Mouse (Mus musculus) heart, embryonic 14.5 days (tissue): Measurements from ENCODE around the gene Prnd. TPM values are rescaled to one million over a fixed set of nuclear protein-coding genes. Genes with fewer than 3 reads are reported as not detected.

Experiments used
- ATAC-seq: fragments of 200-750 bp; cut with Nextera tagmentation; 2 replicates; pipeline ENCODE4 v1.8.0; 2017; ENCODE audit warnings: low read depth, moderate TSS enrichment; ENCODE audit not compliant: insufficient number of reproducible peaks, insufficient read depth, low FRiP score
- H3K27ac ChIP-seq, 2 experiments: fragments of 200-500 bp in 1 of 2; fragments of 300-500 bp in 1 of 2; sonication (generic) in 1 of 2; replicated peaks in 1 of 2; 2 replicates each; pipeline ENCODE4 v1.5.1; 2012 to 2014; ENCODE audit warnings: low read depth in 2 of 2, low read length in 2 of 2, control low read depth in 1 of 2, mild to moderate bottlenecking in 1 of 2, mixed read lengths in 1 of 2; ENCODE audit not compliant: control insufficient read depth in 1 of 2, insufficient read depth in 1 of 2
- H3K27me3 ChIP-seq: fragments of 300-500 bp; sonication (generic); 2 replicates; pipeline ENCODE4 v1.6.1; 2014; ENCODE audit warnings: mild to moderate bottlenecking, low read length, control low read depth; ENCODE audit not compliant: control insufficient read depth, insufficient read depth
- H3K36me3 ChIP-seq: fragments of 300-500 bp; sonication (generic); 2 replicates; pipeline ENCODE4 v1.6.1; 2014; ENCODE audit warnings: mild to moderate bottlenecking, control low read depth, low read length, mixed read lengths; ENCODE audit not compliant: control insufficient read depth, insufficient read depth
- H3K4me1 ChIP-seq, 2 experiments: fragments of 200-500 bp in 1 of 2; fragments of 300-500 bp in 1 of 2; sonication (generic) in 1 of 2; 2 replicates each; pipeline ENCODE4 v1.6.1; 2012 to 2014; ENCODE audit warnings: low read length in 2 of 2, control low read depth in 1 of 2, mixed read lengths in 1 of 2; ENCODE audit not compliant: control insufficient read depth in 2 of 2, insufficient read depth in 2 of 2
- H3K4me2 ChIP-seq: fragments of 300-500 bp; sonication (generic); 2 replicates; pipeline ENCODE4 v1.6.1; 2014; ENCODE audit warnings: mild to moderate bottlenecking, low read length
- H3K4me3 ChIP-seq, 2 experiments: fragments of 200-500 bp in 1 of 2; fragments of 300-500 bp in 1 of 2; sonication (generic) in 1 of 2; 2 replicates each; pipeline ENCODE4 v1.5.1; 2012 to 2014; ENCODE audit warnings: low read length in 2 of 2, mild to moderate bottlenecking in 2 of 2, control low read depth in 1 of 2, low read depth in 1 of 2, moderate library complexity in 1 of 2; ENCODE audit not compliant: control insufficient read depth in 1 of 2, insufficient read depth in 1 of 2
- H3K9ac ChIP-seq: fragments of 300-500 bp; sonication (generic); 2 replicates; pipeline ENCODE4 v1.6.1; 2014; ENCODE audit warnings: mild to moderate bottlenecking, low read length
- H3K9me3 ChIP-seq: fragments of 300-500 bp; sonication (generic); 2 replicates; pipeline ENCODE4 v1.6.1; 2016; ENCODE audit warnings: low read length, control low read depth; ENCODE audit not compliant: control insufficient read depth
- WGBS: fragments of 180-500 bp; shearing (Covaris S2); extraction: QIAGEN DNeasy Blood & Tissue Kit; methylation state at CpG from one replicate; pipeline ENCODE4 v1.1.7; 2014; 5-methylcytosine and 5-hydroxymethylcytosine counted together
- polyA plus RNA-seq: library from polyadenylated mRNA; unstranded; fragments of >200 nt; fragmentation: Nextera tagmentation; extraction: Ambion mirVana; gene quantifications from 2 replicates; pipeline ENCODE4 v1.2.1, GENCODE M21; 2014

The Prnd gene
- polyA plus RNA-seq, 1 experiment from 2014 or later, result 29.7 TPM

- 25% methylated on average over 5 of the region's 5 CpGs for WGBS
- H3K4me2 ChIP-seq, result no peak overlapping the region
These were observed 46.7 kb downstream of the Prnd start for GRCm38 (mm10) chr2:131997356-131997755.

DNA sequence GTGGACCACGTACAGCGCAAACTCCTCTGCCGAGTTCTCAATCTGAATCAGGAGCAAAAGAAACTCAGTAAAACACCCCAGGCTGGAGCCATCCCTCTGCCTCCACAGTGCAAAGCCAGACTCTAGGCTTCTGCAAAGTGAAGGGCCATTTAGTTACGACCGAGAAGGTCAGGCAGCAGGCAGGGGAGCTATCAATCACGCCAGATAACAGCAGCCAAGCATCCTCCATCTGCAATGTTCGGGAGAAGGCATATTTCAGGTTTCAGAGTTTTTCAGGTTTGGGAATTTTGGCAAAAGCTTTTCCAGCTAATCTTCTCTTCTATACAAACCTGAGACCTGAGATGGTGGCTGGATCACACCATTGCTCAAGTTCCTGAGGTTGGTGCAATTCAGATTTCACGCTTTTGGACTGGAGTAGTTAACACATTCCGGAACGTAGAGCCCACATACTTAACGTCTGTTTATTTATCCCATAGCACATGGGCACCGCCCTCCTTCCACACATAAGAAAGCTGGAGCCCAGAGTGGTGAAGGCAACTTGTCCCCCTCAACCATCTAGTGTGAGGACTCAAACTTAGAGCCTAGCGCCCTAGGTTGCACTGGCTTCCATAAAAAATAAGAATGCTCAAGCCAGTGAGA is 51.2 kb downstream of the Prnd start:
- H3K9me3 ChIP-seq, result no peaks in the 10 kb centered on the region
- peaks cover 11 to 18% of the 10 kb centered on the region in 2 experiments; a peak in 3 of 4 replicates for H3K4me1 ChIP-seq
- H3K27me3 ChIP-seq, result no peaks in the 10 kb centered on the region
- H3K4me3 ChIP-seq, result no peak overlapping the region
- H3K36me3 ChIP-seq, result peaks cover 6% of the 10 kb centered on the region; the same call in 1 of the 2 replicates
- H3K27ac ChIP-seq, result no peak overlapping the region
- no peak for ATAC-seq
- H3K4me2 ChIP-seq, result no peak overlapping the region
- 62% methylated on average over 13 of the region's 13 CpGs for WGBS
- H3K9ac ChIP-seq, result no peak overlapping the region

More at GRCm38 (mm10) chr2:131997356-131997755, 46.7 kb downstream of the Prnd start:
- no peak overlapping the region for H3K9ac ChIP-seq
- no peaks in the 10 kb centered on the region for H3K9me3 ChIP-seq
- H3K4me3 ChIP-seq, result no peak overlapping the region
- H3K4me1 ChIP-seq, result peaks cover 13 to 17% of the 10 kb centered on the region in 2 experiments
- H3K36me3 ChIP-seq, result peaks cover 11% of the 10 kb centered on the region; the same call in 1 of the 2 replicates
- no peak for ATAC-seq
- no peaks in the 10 kb centered on the region for H3K27me3 ChIP-seq
- H3K27ac ChIP-seq, result no peak overlapping the region

DNA sequence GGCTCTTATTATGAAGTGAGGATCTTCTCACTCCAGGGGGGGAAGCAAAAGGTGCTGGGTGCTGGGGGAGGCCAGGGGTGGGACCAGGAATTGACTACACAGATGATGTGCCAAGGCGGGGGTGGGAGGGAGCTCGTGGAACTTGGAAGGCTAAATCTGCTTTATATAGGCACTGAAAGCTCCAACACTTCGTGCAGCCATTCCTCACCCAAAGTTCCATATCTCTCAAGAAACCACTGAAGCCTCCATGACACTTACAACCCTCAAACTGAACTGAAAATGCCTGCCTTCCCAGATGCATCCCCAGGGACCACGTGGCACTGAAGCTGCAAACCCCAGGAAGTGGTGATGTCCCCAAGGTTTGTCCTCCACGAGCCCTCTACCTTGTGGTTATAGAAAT is 53.3 kb downstream of the Prnd start:
- no peaks in the 10 kb centered on the region for H3K9me3 ChIP-seq
- whole genome bisulfite sequencing, result 74% methylated on average over 5 of the region's 5 CpGs
- H3K4me3 ChIP-seq, result no peak overlapping the region
- no peak overlapping the region for H3K27ac ChIP-seq
- no peak for ATAC-seq
- H3K4me1 ChIP-seq, result peaks cover 11 to 15% of the 10 kb centered on the region in 2 experiments; a peak in 3 of 4 replicates
- no peaks in the 10 kb centered on the region for H3K27me3 ChIP-seq
- no peak overlapping the region for H3K4me2 ChIP-seq
- H3K9ac ChIP-seq, result no peak overlapping the region
- H3K36me3 ChIP-seq, result peaks cover 11% of the 10 kb centered on the region; the same call in 1 of the 2 replicates

- 84% methylated on average over 9 of the region's 9 CpGs for WGBS
- H3K4me3 ChIP-seq, result no peak overlapping the region
- H3K9me3 ChIP-seq, result no peaks in the 10 kb centered on the region
- no peak overlapping the region for H3K27ac ChIP-seq
- peaks cover 14% of the 10 kb centered on the region; the same call in 1 of the 2 replicates for H3K36me3 ChIP-seq
- no peak overlapping the region for H3K9ac ChIP-seq
- peaks cover 11 to 15% of the 10 kb centered on the region in 2 experiments; a peak in 3 of 4 replicates for H3K4me1 ChIP-seq
- ATAC-seq, result no peak
- no peak overlapping the region for H3K4me2 ChIP-seq
- no peaks in the 10 kb centered on the region for H3K27me3 ChIP-seq
These were observed 54.0 kb downstream of the Prnd start for GRCm38 (mm10) chr2:132004495-132005136.

- peaks cover 11 to 15% of the 10 kb centered on the region in 2 experiments; a peak in 3 of 4 replicates for H3K4me1 ChIP-seq
- no peaks in the 10 kb centered on the region for H3K9me3 ChIP-seq
- no peak overlapping the region for H3K4me2 ChIP-seq
- H3K9ac ChIP-seq, result no peak overlapping the region
- WGBS, result 81% methylated on average over 4 of the region's 4 CpGs
- ATAC-seq, result no peak
- no peak overlapping the region for H3K27ac ChIP-seq
- H3K27me3 ChIP-seq, result no peaks in the 10 kb centered on the region
- H3K4me3 ChIP-seq, result no peak overlapping the region
- H3K36me3 ChIP-seq, result peaks cover 17% of the 10 kb centered on the region; the same call in 1 of the 2 replicates
These were observed 54.8 kb downstream of the Prnd start for GRCm38 (mm10) chr2:132005445-132005844.

Other genes with a start within 250 kb of the Prnd start
- gene Erv3, start 91.1 kb upstream of the Prnd start, polyA plus RNA-seq, result not detected in 2 replicates
- gene Prnp, start 40.9 kb upstream of the Prnd start, polyA plus RNA-seq, result 69.1 and 75.7 TPM in 2 replicates
- gene Prn, start 40.9 kb upstream of the Prnd start, polyA plus RNA-seq, result not detected in 2 replicates
- gene Rassf2, start 79.4 kb downstream of the Prnd start, polyA plus RNA-seq, result 10.2 and 10.9 TPM in 2 replicates
- 10.9 and 12.5 TPM in 2 replicates for gene Slc23a2, start 194.2 kb downstream of the Prnd start, polyA plus RNA-seq